Mouse (Mus musculus) R1 (cell line): ENCODE measurements around the gene Fgfr1op.
A peak's percentile ranks its signal among the peaks of the same experiment; 100 is the strongest.
"Not testable (repeated sequence)": the region's sequence is repeated elsewhere in the genome, so short reads cannot be mapped to it uniquely, and the experiment has no call there.

Source experiments
- DNase-seq: peaks from one replicate; pipeline ENCODE4 v3.0.0-alpha.2; 2018; ENCODE audit warnings: low read depth, low spot score

The Fgfr1op gene

GRCm38 (mm10) chr17:8170331-8170730 is 5.0 kb downstream of the Fgfr1op start:
- DNase-seq = no peak

GRCm38 (mm10) chr17:8171081-8171480 is 5.8 kb downstream of the Fgfr1op start:
- DNase-seq = no peak

GRCm38 (mm10) chr17:8177090-8177489 is 11.8 kb downstream of the Fgfr1op start:
- DNase-seq = no peak

- DNase-seq = no peak
These were observed 18.5 kb downstream of the Fgfr1op start for GRCm38 (mm10) chr17:8183815-8184214.

GRCm38 (mm10) chr17:8184217-8184616 is 18.9 kb downstream of the Fgfr1op start:
- no peak for DNase-seq

GRCm38 (mm10) chr17:8193678-8194077 is 28.4 kb downstream of the Fgfr1op start:
- DNase-seq = no peak

GRCm38 (mm10) chr17:8195685-8196376 is 30.5 kb downstream of the Fgfr1op start:
- no peak for DNase-seq

GRCm38 (mm10) chr17:8197652-8198051 is 32.4 kb downstream of the Fgfr1op start:
- peak; percentile 19 for DNase-seq

GRCm38 (mm10) chr17:8199067-8199935 is 34.0 kb downstream of the Fgfr1op start:
- DNase-seq = no peak

GRCm38 (mm10) chr17:8199936-8200330 is 34.6 kb downstream of the Fgfr1op start:
- DNase-seq = no peak

- DNase-seq = no peak
These were observed 38.2 kb downstream of the Fgfr1op start for GRCm38 (mm10) chr17:8203487-8203886.

GRCm38 (mm10) chr17:8205221-8205631 is 39.9 kb downstream of the Fgfr1op start:
- DNase-seq = not testable (repeated sequence)

GRCm38 (mm10) chr17:8206691-8207090 is 41.4 kb downstream of the Fgfr1op start:
- no peak for DNase-seq

GRCm38 (mm10) chr17:8209696-8210095 is 44.4 kb downstream of the Fgfr1op start:
- DNase-seq = no peak

- no peak for DNase-seq
These were observed 44.9 kb downstream of the Fgfr1op start for GRCm38 (mm10) chr17:8210170-8210569.

GRCm38 (mm10) chr17:8210675-8211074 is 45.4 kb downstream of the Fgfr1op start:
- DNase-seq = no peak

- no peak for DNase-seq
These were observed 46.1 kb downstream of the Fgfr1op start for GRCm38 (mm10) chr17:8211399-8211798.

- DNase-seq = no peak
These were observed 49.1 kb downstream of the Fgfr1op start for GRCm38 (mm10) chr17:8214369-8214768.

- DNase-seq = no peak
These were observed 49.9 kb downstream of the Fgfr1op start for GRCm38 (mm10) chr17:8215016-8215745.

- DNase-seq = no peak
These were observed 57.9 kb downstream of the Fgfr1op start for GRCm38 (mm10) chr17:8223225-8223624.

GRCm38 (mm10) chr17:8224072-8224471 is 58.8 kb downstream of the Fgfr1op start:
- no peak for DNase-seq

- no peak for DNase-seq
These were observed 59.9 kb downstream of the Fgfr1op start for GRCm38 (mm10) chr17:8225166-8225565.
